Mouse (Mus musculus) thymus, postnatal 14 days (tissue): ENCODE measurements around the gene Irak3.

Experiments used
- DNase-seq: peaks from one replicate; pipeline ENCODE4 v3.0.0; 2021

The Irak3 gene

DNA sequence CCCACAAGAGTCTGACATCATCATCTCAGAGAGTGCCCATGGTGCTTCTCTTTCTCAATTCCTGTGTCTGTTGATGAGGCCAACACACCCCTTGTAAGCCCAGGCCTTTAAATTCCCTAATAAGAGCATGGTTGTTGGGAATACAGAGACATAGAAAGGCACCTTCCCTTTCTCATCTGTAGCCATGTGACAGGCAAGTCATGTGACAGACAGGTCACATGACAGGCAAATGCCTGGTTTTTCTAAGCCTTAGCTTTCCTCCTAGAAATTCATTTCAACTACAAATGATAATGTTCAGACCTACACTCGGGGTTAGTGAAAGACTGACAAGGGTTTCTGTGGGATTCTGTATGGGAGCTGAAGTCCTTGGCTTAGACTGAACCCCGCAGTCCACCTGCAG is 48.0 kb downstream of the Irak3 start:
- no peak for DNase-seq

DNA sequence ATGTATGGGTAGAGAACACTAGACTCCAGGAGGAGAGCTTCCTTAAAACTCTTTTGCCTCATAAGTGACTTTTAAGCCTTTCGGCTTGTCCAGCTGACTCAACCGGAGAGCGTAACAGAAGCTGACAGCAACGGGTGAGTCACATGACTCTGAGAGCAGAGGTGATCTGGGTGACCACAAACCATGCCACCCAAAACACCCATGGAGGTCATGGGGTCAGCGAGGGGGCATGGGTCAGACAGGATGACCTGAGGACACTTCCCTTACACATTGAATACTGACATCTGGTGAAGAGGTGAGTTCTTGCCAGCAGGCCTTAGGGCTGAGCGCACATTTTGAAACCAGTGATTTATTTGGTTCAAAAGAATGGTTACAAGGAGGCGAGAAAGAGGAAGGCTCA is 50.3 kb downstream of the Irak3 start:
- no peak for DNase-seq

DNA sequence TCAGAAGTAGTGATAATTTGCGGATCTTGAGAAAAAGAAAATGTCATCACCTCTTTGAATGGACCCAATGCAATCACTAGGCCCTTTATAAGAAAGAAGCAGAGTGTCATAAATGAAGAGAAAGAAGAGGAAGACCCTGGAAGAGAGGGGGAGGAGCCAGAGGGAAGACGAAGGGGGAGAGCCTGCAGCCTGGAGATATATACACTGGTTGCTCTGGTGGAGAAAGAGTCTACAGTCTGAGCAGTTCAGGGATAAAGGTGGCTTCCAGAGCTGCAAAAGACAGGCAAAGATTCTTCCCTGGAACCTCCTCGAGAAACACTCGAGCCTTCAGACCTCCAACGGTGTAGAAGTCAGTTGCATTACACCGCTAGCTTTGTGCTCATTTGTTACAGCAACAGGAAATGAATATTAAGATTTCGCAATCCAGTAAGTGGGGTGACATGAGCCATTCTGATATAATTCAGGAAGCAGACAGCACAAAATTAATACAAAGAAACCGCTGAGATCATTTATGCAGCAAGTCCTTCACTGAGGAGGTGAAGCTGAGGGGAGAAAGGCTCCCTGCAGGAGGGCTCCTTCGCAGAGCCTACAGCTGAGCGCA is 60.9 kb downstream of the Irak3 start:
- no peak for DNase-seq

DNA sequence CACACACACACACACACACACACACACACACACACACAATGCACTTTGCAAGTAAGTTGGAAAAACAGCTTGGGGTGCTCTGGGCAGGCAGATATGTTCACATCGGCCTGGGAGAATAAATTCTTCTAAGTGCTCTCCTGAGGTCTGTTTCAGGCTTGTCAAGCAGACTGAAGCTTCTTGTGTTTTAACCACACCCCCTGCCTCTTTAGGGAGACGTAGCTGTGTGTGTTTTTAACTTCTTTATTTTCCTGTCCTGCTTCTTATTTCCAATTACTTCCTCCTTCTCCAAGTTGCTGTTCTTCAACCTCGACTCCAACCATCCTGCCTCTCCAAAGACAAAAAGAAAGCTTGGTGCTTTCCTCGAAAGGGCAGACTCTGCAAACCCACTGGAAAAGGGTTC is 61.7 kb downstream of the Irak3 start:
- no peak for DNase-seq

DNA sequence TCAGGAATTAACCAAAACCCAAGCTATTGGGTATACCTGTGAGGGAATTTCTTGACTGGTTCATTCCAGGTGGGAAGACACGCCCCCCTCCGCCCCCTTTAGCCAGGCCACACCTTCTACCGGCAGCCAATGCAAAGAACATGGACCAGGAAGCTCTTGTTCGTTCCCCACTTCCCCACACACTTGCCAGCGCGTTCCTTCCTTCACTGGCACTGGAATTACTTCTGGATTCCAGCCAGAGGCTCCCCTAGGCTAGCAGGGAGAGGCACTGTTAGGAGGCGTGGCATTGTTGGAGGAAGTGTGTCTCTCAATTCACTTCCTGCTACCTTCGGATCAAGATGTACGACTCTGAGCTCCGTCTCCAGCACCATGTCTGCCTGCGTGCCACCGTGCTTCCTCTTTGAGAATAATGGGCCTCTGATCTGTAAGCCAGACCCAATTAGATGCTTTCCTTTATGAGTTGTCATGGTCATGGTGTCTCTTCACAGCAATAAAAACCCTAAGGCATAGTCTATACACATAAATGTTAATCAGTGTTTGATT is 65.8 kb downstream of the Irak3 start:
- no peak for DNase-seq

DNA sequence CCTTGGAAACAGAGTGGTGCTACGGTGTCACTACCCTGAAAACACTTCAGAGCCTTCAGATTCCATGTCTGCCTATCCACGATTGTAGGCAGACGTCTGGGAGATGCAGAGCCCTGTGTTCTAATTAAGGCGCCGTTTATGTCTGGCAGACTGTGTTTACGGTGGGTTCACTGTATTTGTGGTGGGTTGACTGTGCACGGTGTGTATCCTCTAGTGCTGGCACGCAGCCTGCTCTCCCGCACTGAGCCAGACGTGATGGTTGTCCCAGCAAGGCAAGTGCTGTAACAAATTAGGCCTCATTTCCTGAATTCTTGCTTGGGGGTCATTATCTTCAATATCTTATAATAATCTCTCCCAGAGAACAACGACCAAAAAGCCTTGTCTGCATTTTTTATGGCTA is 68.2 kb downstream of the Irak3 start:
- no peak for DNase-seq

DNA sequence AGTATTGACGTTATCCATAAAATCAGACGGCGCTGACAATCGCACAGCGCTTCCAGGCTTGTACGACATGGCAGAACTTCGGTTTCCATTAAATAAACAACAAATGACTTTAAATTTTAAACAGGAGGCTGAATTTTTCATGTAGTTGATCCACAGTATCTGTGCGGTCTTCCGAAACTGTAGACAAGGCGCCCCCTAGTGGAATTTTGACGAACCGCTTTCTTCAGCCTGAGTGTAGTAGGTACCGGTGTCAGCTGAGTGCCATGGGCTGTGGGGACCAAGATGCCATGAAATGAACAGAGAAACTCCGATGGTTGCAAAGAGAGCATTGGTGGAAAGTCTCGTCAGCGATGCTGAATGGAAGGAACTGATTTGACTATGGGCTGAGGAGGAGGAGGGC is 71.3 kb downstream of the Irak3 start:
- DNase-seq: peak; percentile 58

DNA sequence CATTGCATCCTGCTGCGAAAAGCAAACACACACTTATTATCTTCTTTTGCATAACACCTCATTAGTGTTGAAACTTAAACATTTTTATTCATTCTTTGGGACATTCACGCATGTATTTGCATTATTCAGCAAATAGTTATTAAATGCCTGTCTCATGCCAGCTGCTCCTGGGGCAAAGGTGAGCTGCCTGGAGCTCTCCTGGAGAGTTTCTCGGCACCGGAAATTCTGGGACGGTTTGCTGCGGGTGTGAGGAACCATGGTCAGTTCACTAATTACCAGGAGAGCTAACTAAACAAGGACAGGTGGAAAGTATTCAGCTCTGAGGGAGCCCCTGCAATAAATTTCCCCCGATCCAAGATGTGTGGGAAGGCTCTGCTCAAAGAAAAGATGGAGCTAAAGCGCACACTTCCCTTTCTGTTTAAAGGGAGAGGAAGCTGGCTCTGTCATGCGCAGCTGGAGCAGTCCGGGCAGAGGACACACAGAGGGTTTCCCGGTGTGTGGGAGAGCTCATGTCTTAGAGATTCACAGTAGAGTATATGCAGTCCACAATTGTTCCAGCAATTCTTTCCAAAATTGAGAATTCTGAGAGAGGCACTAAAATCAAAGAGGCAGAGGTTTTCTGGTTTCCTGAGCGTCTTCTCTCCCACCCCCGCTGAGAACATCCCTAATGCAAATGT is 73.2 kb downstream of the Irak3 start:
- no peak for DNase-seq

DNA sequence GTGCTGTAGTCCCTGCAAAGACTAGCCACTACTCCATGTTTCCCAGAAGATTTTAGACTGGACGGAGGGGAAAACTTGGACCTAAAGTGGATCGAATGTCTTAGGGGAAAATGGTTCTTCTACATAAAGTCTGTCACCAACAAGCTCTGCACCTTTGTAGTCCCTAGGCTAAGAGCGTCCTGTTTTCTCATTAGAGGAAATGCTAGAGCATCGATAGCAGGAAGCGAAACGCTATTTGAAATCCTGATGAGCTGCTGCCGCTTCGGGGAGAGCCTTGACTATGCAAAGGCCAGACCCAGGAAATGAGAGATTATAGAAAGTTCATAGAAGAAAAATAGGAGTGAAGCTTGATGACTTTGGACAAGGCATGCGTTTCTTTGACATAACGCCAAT is 76.5 kb downstream of the Irak3 start:
- DNase-seq: no peak

DNA sequence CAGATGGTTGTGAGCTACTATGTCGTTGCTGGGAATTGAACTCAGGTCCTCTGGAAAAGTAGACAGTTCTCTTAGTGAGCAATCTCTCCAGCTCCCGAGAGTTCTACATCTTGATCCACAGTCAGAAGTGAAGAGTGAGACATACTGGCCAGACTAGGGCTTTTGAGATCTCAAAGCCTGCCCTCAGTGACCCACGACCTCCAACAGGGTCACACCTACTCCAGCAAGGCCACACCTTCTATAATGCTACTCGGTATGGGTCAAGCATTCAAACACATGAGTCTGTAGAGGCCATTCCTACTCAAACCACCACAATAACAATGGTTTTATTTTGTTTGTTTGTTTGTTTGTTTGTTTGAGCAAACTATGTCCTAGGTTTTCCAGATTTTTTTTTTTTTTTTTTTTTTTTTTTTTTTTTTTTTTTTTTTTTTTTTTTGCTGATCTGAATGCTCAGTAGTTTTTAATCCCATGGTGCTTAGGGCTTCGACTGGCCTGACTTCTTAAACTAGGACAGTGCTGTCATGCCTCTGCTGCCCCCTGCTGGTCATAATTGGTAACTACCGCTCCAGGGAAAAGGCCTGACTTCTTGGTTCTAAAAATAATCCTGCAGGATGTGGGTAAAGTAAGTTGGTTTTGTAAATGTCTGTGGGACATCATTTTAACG is 77.0 kb downstream of the Irak3 start:
- peak; percentile 89 for DNase-seq

DNA sequence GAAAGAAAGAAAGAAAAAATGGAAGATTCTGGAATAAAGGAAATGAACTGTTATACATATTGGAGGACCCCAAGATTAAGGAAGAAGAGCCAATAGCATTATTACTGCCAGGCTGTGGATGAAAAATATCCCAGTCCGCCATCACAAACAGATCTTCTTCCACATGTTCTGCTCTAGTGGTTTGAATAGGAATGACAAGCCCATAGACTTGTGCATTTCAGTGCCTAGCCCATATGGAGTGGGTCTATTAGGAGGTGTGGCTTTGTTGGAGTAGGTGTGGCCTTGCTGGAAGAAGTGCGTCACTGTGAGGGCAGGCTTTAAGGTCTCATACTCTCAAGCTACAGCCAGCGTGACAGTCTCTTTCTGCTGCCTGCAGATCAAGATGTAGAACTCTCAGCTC is 78.2 kb downstream of the Irak3 start:
- no peak for DNase-seq

DNA sequence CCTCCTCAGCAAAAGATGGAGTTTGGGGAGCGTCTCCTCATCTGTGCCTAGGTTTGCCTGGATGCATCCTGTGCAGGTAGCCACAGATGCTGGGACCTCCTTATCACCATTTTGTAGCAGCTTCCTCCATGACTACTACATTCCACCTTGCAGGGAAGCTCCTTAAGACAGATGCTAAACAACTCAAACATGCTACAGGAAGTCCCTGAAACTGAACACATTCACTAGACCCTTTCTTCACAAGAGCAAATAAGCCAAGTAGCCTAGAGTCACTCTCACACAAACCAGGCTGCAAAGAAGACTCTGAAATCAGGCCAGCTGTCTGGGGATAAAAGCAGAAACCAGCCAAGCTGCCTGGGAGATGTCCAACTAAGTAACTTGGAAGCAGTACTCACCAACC is 86.7 kb downstream of the Irak3 start:
- DNase-seq: no peak

DNA sequence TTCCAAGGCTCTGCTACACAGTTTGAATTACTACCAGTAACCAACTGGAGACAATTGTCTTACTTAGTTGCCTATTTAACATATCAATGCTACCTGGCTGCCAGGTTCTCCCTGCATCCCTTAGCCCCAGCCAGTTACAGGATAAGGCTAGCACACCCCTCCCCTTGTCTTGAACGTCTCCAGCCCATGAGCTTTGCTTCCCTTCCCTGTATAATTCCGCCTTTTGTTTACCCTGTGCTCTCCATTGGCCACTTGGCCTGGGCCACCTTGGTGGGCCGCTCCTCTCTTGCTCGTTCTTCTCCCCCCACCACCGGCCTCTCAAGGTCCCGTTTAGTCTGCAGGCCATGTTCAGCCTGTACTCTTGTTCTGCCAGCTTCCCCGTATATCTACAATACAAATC is 87.4 kb downstream of the Irak3 start:
- no peak for DNase-seq

DNA sequence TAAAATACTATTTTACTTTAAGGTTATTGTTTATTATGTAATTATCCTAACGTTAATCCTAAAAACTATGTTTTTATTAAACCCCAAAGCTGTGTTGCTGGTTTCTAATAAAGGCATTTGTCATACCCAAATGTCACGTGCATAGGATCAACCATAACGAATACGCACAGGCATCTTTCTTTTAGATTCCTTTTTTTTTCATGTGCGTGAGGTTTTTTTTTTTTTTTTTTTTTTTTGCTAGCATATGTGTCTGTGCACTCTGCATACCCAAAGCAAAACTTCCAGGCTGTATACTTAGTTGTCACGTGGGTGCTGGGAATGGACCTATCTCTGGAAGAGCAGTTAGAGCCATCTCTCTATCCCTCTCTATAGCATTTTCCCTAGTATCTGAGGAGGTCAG is 88.0 kb downstream of the Irak3 start:
- DNase-seq: no peak

DNA sequence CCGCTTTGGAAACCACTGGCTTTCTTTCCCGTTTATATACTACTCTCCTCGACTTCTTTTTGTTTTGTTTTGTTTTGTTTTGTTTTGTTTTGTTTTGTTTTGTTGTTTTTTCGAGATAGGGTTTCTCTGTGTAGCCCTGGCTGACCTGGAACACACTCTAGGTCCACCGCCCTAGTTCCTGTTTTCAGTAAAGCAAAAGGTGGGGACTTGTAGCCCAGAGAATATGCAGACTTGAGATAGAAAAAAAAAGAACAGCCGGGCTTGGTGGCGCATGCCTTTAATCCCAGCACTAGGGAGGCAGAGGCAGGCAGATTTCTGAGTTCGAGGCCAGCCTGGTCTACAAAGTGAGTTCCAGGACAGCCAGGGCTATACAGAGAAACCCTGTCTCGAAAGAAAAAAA is 88.4 kb downstream of the Irak3 start:
- peak; percentile 20 for DNase-seq

DNA sequence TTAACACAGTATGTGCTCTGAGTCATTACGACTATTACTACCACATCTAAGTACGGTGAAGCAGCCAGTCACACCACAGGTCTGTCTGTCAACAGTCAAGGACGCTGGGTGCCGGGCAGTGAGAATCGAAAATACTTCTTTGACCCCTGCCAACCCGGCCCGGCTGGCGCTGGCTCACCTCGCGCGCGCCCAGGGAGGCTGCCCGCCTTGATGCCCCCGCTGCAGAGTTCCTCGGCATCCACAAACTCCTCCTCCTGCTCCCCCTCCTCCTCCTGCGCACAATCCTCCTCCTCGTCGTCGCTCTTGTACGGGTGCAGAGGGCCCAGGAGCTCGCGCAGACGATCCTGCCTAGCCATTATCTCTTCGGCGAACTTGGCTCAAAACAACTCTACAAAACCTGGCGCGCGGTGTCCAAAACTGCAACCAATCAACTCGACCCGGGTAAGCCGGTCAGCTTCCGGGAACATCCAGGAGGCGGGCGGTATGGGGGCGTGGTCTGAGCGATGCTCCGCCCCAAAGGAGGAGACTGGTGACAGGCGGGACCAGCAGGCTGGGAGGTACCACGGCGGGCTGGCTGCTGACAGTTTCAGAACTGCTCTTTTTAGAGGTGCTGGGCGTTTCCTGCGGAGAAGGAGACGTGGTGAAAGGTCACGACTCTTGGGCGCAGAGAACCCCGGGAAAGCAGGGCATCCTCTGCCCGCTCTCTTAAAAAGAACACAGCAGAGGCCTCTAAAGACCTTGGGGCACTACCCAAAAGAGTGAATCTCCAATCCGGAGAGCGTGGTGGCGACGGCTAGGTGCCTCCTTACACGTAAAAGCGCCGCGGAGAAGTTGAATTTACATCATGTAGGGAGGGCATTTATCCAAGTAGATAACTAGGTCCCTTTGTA is 89.2 kb downstream of the Irak3 start, which contains the start of gene Helb:
Helb (minus strand) TSS at position 481 of the 890 bp plus-strand sequence.
- peak; percentile 100 for DNase-seq

DNA sequence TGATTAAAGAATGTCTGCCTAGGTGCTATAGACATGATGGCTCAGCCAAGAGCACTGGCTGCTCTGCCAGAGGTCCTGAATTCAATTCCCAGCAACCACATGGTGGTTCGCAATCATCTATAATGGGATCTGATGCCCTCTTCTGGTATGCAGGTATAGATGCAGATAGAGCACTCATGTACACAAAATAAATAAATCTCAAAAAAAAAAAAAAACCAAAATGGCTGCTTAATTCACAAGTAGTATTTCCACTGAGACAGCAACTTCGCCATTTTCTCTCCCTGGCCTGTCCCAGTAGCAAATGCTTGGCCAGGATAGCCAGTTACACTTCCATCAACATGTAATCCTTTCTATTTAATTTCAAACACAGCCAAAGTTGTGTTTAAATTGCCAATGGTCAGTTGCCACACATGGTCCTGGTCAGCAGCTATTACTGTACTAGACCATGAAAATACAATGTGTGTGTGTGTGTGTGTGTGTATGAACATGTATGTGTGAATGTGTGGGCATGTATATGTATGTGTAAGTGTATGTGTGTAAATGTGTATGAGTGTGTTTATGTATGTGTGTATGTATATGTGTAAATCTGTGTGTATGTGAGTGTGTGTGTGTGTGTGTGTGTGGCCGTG is 90.1 kb downstream of the Irak3 start:
- DNase-seq: no peak

DNA sequence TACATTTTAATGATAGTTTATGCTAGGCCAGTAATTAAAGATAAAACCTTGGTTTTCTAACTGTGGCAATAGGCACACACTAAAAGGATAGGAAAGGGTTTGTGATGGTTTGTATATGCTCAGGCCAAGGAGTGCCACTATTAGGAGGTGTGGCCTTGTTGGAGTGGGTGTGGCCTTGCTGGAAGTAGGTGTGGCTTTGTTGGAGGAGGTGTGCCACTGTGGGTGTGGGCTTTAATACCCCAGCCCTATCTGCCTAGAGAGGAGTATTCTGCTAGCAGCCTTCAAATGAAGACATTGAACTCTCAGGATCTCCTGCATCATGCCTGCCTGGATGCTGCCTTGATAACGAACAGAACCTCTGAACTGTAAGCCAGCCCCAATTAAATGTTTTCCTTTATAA is 101.1 kb downstream of the Irak3 start:
- no peak for DNase-seq

DNA sequence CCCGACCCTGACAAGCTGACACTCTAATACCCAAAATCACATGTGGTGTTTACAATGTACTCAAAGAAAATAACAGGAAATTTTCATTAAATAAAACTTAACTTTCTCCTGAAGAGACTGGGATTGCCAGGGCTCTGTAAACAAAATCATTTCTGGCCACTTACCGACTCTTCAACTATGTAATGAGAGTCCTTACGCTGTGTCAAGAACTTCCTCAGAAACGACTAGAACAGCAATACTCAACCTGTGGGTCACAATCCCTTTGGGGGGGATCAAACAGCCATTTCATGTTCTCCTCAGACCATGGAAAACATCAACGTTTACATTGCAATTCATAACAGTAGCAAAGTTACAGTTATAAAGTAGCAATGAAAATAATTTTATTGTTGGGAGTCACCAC is 104.4 kb downstream of the Irak3 start:
- DNase-seq: no peak

DNA sequence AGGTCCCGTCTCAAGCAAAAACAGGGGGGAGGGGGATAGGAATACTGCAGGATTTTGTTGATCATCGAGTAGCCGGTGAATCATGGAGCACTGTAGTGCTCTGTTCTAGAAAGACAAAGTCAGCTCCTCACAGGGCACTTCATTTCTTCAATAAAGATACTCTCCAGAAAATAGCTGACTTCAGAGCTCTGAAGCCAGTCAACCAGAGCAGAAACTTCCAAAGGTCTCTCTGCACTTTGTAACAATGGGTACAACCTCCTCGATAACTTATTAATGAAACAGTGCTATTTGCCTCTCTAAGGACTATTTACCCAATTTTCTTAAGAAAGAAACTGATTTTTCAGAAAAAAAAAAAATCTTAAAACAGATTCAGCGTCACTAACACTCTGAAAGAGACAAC is 106.2 kb downstream of the Irak3 start:
- no peak for DNase-seq

DNA sequence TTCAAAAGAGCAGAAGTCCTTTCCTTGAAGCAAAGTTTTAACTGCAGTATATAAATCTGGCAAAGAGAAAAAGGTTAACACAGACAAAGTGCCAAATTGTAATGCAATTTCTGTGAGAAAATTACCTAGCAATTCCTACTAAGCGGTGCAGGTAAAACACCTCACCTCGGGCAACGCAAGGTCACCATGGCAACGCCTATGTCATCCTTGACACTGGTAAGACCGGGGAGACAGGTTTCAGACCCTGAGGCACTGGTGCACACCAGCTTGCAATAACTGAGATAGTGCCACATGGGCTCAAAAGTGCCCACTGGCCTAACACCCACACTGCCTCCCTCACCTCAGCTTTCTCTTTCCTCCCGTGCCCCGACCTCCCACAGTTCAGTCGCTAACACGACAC is 106.8 kb downstream of the Irak3 start:
- DNase-seq: no peak

DNA sequence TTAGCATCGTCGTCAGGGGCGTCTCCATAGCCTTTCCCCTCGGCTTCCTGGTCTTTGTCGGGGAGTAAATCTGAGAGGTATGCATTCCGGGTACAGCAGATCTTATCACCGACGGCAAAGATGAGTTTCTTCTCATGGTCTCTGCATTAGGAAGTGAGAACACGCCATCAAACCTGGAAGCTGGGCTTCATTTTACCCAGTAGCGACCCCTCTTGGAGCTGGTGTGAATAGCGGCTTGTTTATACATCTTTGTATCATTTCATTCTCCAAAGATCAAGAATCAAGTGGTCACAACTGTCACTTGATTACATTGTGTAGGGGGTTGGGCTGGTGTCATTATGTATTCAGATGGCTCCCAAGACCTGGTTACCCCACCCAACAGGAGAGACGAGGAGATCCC is 109.4 kb downstream of the Irak3 start:
- no peak for DNase-seq
